Comparison of ENCODE assay signal across 26 mouse cellular contexts in the genomic region with DNA sequence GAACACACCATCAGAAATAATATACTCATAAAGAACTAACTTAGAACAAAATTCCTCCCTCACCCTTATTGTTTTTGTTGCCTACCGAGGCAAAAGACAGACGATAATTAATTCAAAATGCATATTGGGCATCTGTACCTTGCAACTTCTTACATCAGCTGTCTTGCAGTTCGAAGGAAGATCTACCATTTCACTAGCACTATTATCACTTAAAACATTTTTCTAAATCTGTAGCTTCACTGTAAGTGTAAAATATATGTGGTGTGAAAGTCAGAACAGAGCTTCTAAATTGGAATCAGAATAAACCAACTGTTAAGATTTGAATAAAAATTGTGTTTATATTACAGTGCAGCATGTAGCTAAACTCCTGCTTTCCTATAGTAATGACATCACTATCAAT.
"Had no signal": no experiment of that assay in that cellular context is flagged by ENCODE, and none has a peak within 500 bp of the region (broad histone marks: within the 10 kb centered on the region; RNA-seq: fewer than 3 reads in every experiment).

No protein-coding gene starts in this region.

- H3K9me3 ChIP-seq: hindbrain, embryonic 10.5 days; hindbrain, embryonic 13.5 days; hindbrain, embryonic 15.5 days; kidney, embryonic 15.5 days; limb, embryonic 13.5 days; limb, embryonic 15.5 days had no signal

- H3K9ac ChIP-seq: hindbrain, embryonic 13.5 days; hindbrain, embryonic 15.5 days; kidney, embryonic 15.5 days; limb, embryonic 13.5 days; limb, embryonic 15.5 days; liver, embryonic 12.5 days; liver, embryonic 14.5 days had no signal

- H3K27ac ChIP-seq: heart, adult 2 months; hindbrain, embryonic 10.5 days; hindbrain, embryonic 13.5 days; hindbrain, embryonic 15.5 days; hindbrain, postnatal 0 days; kidney, embryonic 15.5 days; kidney, postnatal 0 days; limb, embryonic 13.5 days; limb, embryonic 15.5 days; liver, embryonic 12.5 days; liver, embryonic 14.5 days had no signal

- ATAC-seq: hindbrain, postnatal 0 days; intestine, embryonic 16.5 days; liver, embryonic 12.5 days had no signal

- H3K4me2 ChIP-seq: heart, embryonic 11.5 days; hindbrain, embryonic 13.5 days; hindbrain, embryonic 15.5 days; kidney, embryonic 15.5 days; limb, embryonic 13.5 days; limb, embryonic 15.5 days; liver, embryonic 12.5 days had no signal

- DNase-seq: gastrocnemius, postnatal 14 days; gastrocnemius, postnatal 36 days; heart, adult 11 months; heart, adult 2 months; heart, postnatal 10 days; heart, postnatal 4 days; kidney, adult 11 months; kidney, adult 2 months; kidney, adult 9 months; kidney, postnatal 14 days; kidney, postnatal 36 days; layer of hippocampus, adult 9-11 months; layer of hippocampus, postnatal 36 days; left cerebral cortex, postnatal 4 days had no signal

- H3K36me3 ChIP-seq: hindbrain, embryonic 10.5 days; hindbrain, embryonic 13.5 days; hindbrain, embryonic 15.5 days; kidney, embryonic 15.5 days; limb, embryonic 13.5 days; limb, embryonic 15.5 days; liver, embryonic 12.5 days had no signal

- H3K27me3 ChIP-seq: hindbrain, embryonic 13.5 days; hindbrain, embryonic 15.5 days; kidney, embryonic 15.5 days; limb, embryonic 13.5 days; limb, embryonic 15.5 days; liver, embryonic 12.5 days had no signal

- H3K4me1 ChIP-seq: hindbrain, embryonic 10.5 days; hindbrain, embryonic 13.5 days; hindbrain, embryonic 15.5 days; kidney, embryonic 15.5 days; limb, embryonic 13.5 days; limb, embryonic 15.5 days; liver, embryonic 12.5 days had no signal

- H3K4me3 ChIP-seq: heart, adult 2 months; hindbrain, embryonic 10.5 days; hindbrain, embryonic 13.5 days; hindbrain, embryonic 15.5 days; kidney, embryonic 15.5 days; limb, embryonic 13.5 days; limb, embryonic 15.5 days; liver, embryonic 12.5 days had no signal
